Mouse (Mus musculus): Measurements from ENCODE around the gene Meis2.

The Meis2 gene

GRCm38 (mm10) chr2:116047365-116047764 is 18.3 kb downstream of the Meis2 start:
- DNase-seq, result no peak

GRCm38 (mm10) chr2:116045048-116045447 is 20.6 kb downstream of the Meis2 start:
- DNase-seq, result no peak

- DNase-seq, result no peak
These were observed 22.5 kb downstream of the Meis2 start for GRCm38 (mm10) chr2:116042934-116043698.

- no peak for DNase-seq
These were observed 23.2 kb downstream of the Meis2 start for GRCm38 (mm10) chr2:116042447-116042846.

- DNase-seq, result no peak
These were observed 23.9 kb downstream of the Meis2 start for GRCm38 (mm10) chr2:116041683-116042262.

GRCm38 (mm10) chr2:116035345-116035744 is 30.3 kb downstream of the Meis2 start:
- DNase-seq, result no peak

GRCm38 (mm10) chr2:116028127-116028526 is 37.5 kb downstream of the Meis2 start:
- DNase-seq, result no peak

GRCm38 (mm10) chr2:116022876-116023275 is 42.8 kb downstream of the Meis2 start:
- no peak for DNase-seq

- no peak for DNase-seq
These were observed 43.7 kb downstream of the Meis2 start for GRCm38 (mm10) chr2:116021931-116022330.

- DNase-seq, result peak; percentile 7
These were observed 44.6 kb downstream of the Meis2 start for GRCm38 (mm10) chr2:116021046-116021445.

- no peak for DNase-seq
These were observed 45.1 kb downstream of the Meis2 start for GRCm38 (mm10) chr2:116020451-116020951.

- DNase-seq, result no peak
These were observed 45.7 kb downstream of the Meis2 start for GRCm38 (mm10) chr2:116019959-116020358.

GRCm38 (mm10) chr2:116019466-116019794 is 46.2 kb downstream of the Meis2 start:
- no peak for DNase-seq

GRCm38 (mm10) chr2:116018781-116019465 is 46.7 kb downstream of the Meis2 start:
- DNase-seq, result no peak

- DNase-seq, result no peak
These were observed 50.1 kb downstream of the Meis2 start for GRCm38 (mm10) chr2:116015520-116015919.

GRCm38 (mm10) chr2:116010469-116010868 is 55.2 kb downstream of the Meis2 start:
- no peak for DNase-seq

- DNase-seq, result no peak
These were observed 55.6 kb downstream of the Meis2 start for GRCm38 (mm10) chr2:116010061-116010460.

GRCm38 (mm10) chr2:116009097-116009970 is 56.3 kb downstream of the Meis2 start:
- no peak for DNase-seq

GRCm38 (mm10) chr2:116002354-116002753 is 63.3 kb downstream of the Meis2 start:
- no peak for DNase-seq

- DNase-seq, result no peak
These were observed 64.1 kb downstream of the Meis2 start for GRCm38 (mm10) chr2:116001352-116002138.

GRCm38 (mm10) chr2:116000514-116000913 is 65.1 kb downstream of the Meis2 start:
- DNase-seq, result no peak

- DNase-seq, result no peak
These were observed 66.8 kb downstream of the Meis2 start for GRCm38 (mm10) chr2:115998802-115999201.
